Mouse (Mus musculus) embryonic facial prominence, embryonic 14.5 days (tissue): ENCODE results near the gene Dnah1. TPM values are rescaled to one million over a fixed set of nuclear protein-coding genes. Genes with fewer than 3 reads are reported as not detected.
A peak's percentile ranks its signal among the peaks of the same experiment; 100 is the strongest.

Experiments used
- ATAC-seq: fragments of 200-750 bp; cut with Nextera tagmentation; 2 replicates; pipeline ENCODE4 v1.8.0; 2017; ENCODE audit warnings: low read depth, moderate number of reproducible peaks, moderate TSS enrichment
- DNase-seq: peaks from one replicate; pipeline ENCODE4 v3.0.0-alpha.2; 2015; ENCODE audit warnings: low spot score
- H3K27ac ChIP-seq: fragments of 300-500 bp; sonication (generic); replicated peaks from 2 replicates; pipeline ENCODE4 v1.5.1; 2014; ENCODE audit warnings: low read depth, mild to moderate bottlenecking, low read length, moderate library complexity
- H3K27me3 ChIP-seq: fragments of 300-500 bp; sonication (generic); replicated peaks from 2 replicates; pipeline ENCODE4 v1.6.1; 2014; ENCODE audit warnings: low read length; ENCODE audit not compliant: control insufficient read depth, insufficient read depth
- H3K36me3 ChIP-seq: fragments of 300-500 bp; sonication (generic); 2 replicates; pipeline ENCODE4 v1.6.1; 2014; ENCODE audit warnings: low read length, mixed read lengths; ENCODE audit not compliant: control insufficient read depth, insufficient read depth
- H3K4me1 ChIP-seq: fragments of 300-500 bp; sonication (generic); 2 replicates; pipeline ENCODE4 v1.6.1; 2014; ENCODE audit warnings: antibody characterized with exemption, low read length; ENCODE audit not compliant: control insufficient read depth, insufficient read depth
- H3K4me2 ChIP-seq: fragments of 300-500 bp; sonication (generic); 2 replicates; pipeline ENCODE4 v1.6.1; 2014; ENCODE audit warnings: low read depth, mild to moderate bottlenecking, low read length, moderate library complexity, mixed read lengths
- H3K4me3 ChIP-seq: fragments of 300-500 bp; sonication (generic); 2 replicates; pipeline ENCODE4 v1.5.1; 2014; ENCODE audit warnings: low read depth, mild to moderate bottlenecking, low read length
- H3K9ac ChIP-seq: fragments of 300-500 bp; sonication (generic); 2 replicates; pipeline ENCODE4 v1.6.1; 2014; ENCODE audit warnings: low read depth, mild to moderate bottlenecking, low read length, moderate library complexity, mixed read lengths
- H3K9me3 ChIP-seq: fragments of 300-500 bp; sonication (generic); 2 replicates; pipeline ENCODE4 v1.6.1; 2016; ENCODE audit warnings: low read length; ENCODE audit not compliant: control insufficient read depth
- WGBS: fragments of 180-500 bp; shearing (Covaris S2); extraction: QIAGEN DNeasy Blood & Tissue Kit; methylation state at CpG from one replicate; pipeline ENCODE4 v1.1.7; 2014; 5-methylcytosine and 5-hydroxymethylcytosine counted together
- polyA plus RNA-seq: library from polyadenylated mRNA; unstranded; fragments of >200 nt; fragmentation: Nextera tagmentation; extraction: Ambion mirVana; gene quantifications from 2 replicates; pipeline ENCODE4 v1.2.1, GENCODE M21; 2014

Dnah1 gene
- polyA plus RNA-seq, 1 experiment from 2014 or later = 5.9 TPM

- H3K36me3 ChIP-seq = no peaks in the 10 kb centered on the region
- H3K4me1 ChIP-seq = peaks cover 10% of the 10 kb centered on the region; the same call in 1 of the 2 replicates
- H3K27me3 ChIP-seq = no peaks in the 10 kb centered on the region
- peak within 1 kb of the TSS; percentile 45 for H3K9ac ChIP-seq
- ATAC-seq = peak; percentile 75
- 0 out of 2 replicates have a peak within 1 kb of the TSS, but pooled peaks have one; percentile 21 for H3K27ac ChIP-seq
- peak within 1 kb of the TSS; percentile 38; the same call in 1 of the 2 replicates for H3K4me2 ChIP-seq
- 0 out of 2 replicates have a peak within 1 kb of the TSS, but pooled peaks have one; percentile 3 for H3K4me3 ChIP-seq
- peak; percentile 68 for DNase-seq
- H3K9me3 ChIP-seq = no peaks in the 10 kb centered on the region
- 12% methylated on average over 11 of the region's 11 CpGs for WGBS
These were observed 106.0 kb downstream of the Dnah1 start, which contains the start of gene Sema3g for GRCm38 (mm10) chr14:31217666-31218065. Sema3g (plus strand) TSS chr14:31217860.

GRCm38 (mm10) chr14:31216846-31217245 lies 106.8 kb downstream of the Dnah1 start, which contains the start of gene Nisch:
Nisch (minus strand) TSS chr14:31216946.
- ATAC-seq (no peak), DNase-seq (no peak)
- WGBS = 69% methylated on average over 2 of the region's 2 CpGs
- Histone ChIP-seq H3K27me3 (no peaks in the 10 kb centered on the region), H3K4me2 (peak within 1 kb of the TSS; percentile 38; the same call in 1 of the 2 replicates), H3K9ac (peak within 1 kb of the TSS; percentile 45), H3K27ac (0 out of 2 replicates have a peak within 1 kb of the TSS, but pooled peaks have one; percentile 21), H3K4me1 (peaks cover 10% of the 10 kb centered on the region; the same call in 1 of the 2 replicates), H3K9me3 (no peaks in the 10 kb centered on the region), H3K4me3 (0 out of 2 replicates have a peak within 1 kb of the TSS, but pooled peaks have one; percentile 3), H3K36me3 (no peaks in the 10 kb centered on the region)

GRCm38 (mm10) chr14:31215157-31216002 lies 108.3 kb downstream of the Dnah1 start:
- DNase-seq (peak; percentile 72), ATAC-seq (peak; percentile 53)
- H3K27ac ChIP-seq = no peak overlapping the region
- H3K36me3 ChIP-seq = no peaks in the 10 kb centered on the region
- peaks cover 10% of the 10 kb centered on the region; the same call in 1 of the 2 replicates for H3K4me1 ChIP-seq
- WGBS = 34% methylated on average over 15 of the region's 15 CpGs
- H3K4me2 ChIP-seq = no peak overlapping the region
- H3K27me3 ChIP-seq = no peaks in the 10 kb centered on the region
- no peaks in the 10 kb centered on the region for H3K9me3 ChIP-seq
- no peak overlapping the region for H3K4me3 ChIP-seq
- H3K9ac ChIP-seq = no peak overlapping the region; the same call in 1 of the 2 replicates

GRCm38 (mm10) chr14:31214684-31215083 lies 109.0 kb downstream of the Dnah1 start:
- Histone ChIP-seq H3K4me1 (peaks cover 10% of the 10 kb centered on the region; the same call in 1 of the 2 replicates), H3K36me3 (no peaks in the 10 kb centered on the region), H3K4me3 (no peak overlapping the region), H3K4me2 (no peak overlapping the region), H3K9me3 (no peaks in the 10 kb centered on the region), H3K27ac (no peak overlapping the region), H3K9ac (no peak overlapping the region), H3K27me3 (no peaks in the 10 kb centered on the region)
- WGBS = 75% methylated on average over 3 of the region's 3 CpGs
- ATAC-seq (no peak), DNase-seq (no peak)

GRCm38 (mm10) chr14:31213868-31214267 lies 109.8 kb downstream of the Dnah1 start:
- Histone ChIP-seq H3K9ac (no peak overlapping the region), H3K9me3 (no peaks in the 10 kb centered on the region), H3K27me3 (no peaks in the 10 kb centered on the region), H3K36me3 (no peaks in the 10 kb centered on the region), H3K27ac (no peak overlapping the region; the same call in 1 of the 2 replicates), H3K4me2 (no peak overlapping the region), H3K4me1 (peaks cover 10% of the 10 kb centered on the region; the same call in 1 of the 2 replicates), H3K4me3 (no peak overlapping the region)
- ATAC-seq (no peak), DNase-seq (no peak)
- 64% methylated on average over 8 of the region's 8 CpGs for WGBS

GRCm38 (mm10) chr14:31212499-31212898 lies 111.2 kb downstream of the Dnah1 start:
- no peaks in the 10 kb centered on the region for H3K36me3 ChIP-seq
- WGBS = 54% methylated on average over 3 of the region's 3 CpGs
- DNase-seq (peak; percentile 41), ATAC-seq (0 out of 2 replicates have a peak, but pooled peaks have one; percentile 10)
- H3K27me3 ChIP-seq = no peaks in the 10 kb centered on the region
- no peak overlapping the region for H3K27ac ChIP-seq
- H3K4me1 ChIP-seq = peaks cover 7% of the 10 kb centered on the region; the same call in 1 of the 2 replicates
- no peak overlapping the region for H3K4me2 ChIP-seq
- H3K9me3 ChIP-seq = no peaks in the 10 kb centered on the region
- no peak overlapping the region for H3K4me3 ChIP-seq
- no peak overlapping the region for H3K9ac ChIP-seq

GRCm38 (mm10) chr14:31211854-31212253 lies 111.8 kb downstream of the Dnah1 start:
- H3K4me3 ChIP-seq = no peak overlapping the region
- WGBS = 87% methylated on average over 6 of the region's 6 CpGs
- H3K4me2 ChIP-seq = no peak overlapping the region
- no peak overlapping the region for H3K9ac ChIP-seq
- no peak overlapping the region for H3K27ac ChIP-seq
- H3K9me3 ChIP-seq = no peaks in the 10 kb centered on the region
- H3K27me3 ChIP-seq = no peaks in the 10 kb centered on the region
- H3K36me3 ChIP-seq = no peaks in the 10 kb centered on the region
- ATAC-seq = no peak
- H3K4me1 ChIP-seq = peaks cover 11% of the 10 kb centered on the region; the same call in 1 of the 2 replicates
- no peak for DNase-seq
